Mouse (Mus musculus): Measurements from ENCODE around the gene Sbf2. TPM values are rescaled to one million over a fixed set of nuclear protein-coding genes. Genes with fewer than 3 reads are reported as not detected.

Sbf2 gene
- total and polyA plus RNA-seq, 3 experiments: 1.3 to 4.4 TPM; not detected in 1

- peaks cover 5 to 6% of the 10 kb centered on the region in 2 experiments for H3K36me3 ChIP-seq (ENCODE audit: control insufficient read depth in 1 of 2, insufficient read depth in 2 of 2, low read length in 2 of 2)
- H3K27me3 ChIP-seq (ENCODE audit: control insufficient read depth in 1 of 2, insufficient read depth in 2 of 2, low read length in 2 of 2): no peaks in the 10 kb centered on the region
- no peaks in the 10 kb centered on the region for H3K79me2 ChIP-seq (ENCODE audit: control insufficient read depth, insufficient read depth, low read length, poor library complexity)
- no peak for TF ChIP-seq MXI1 (IDR thresholded peaks at IDR 0.05; ENCODE audit: low read depth, low read length)
- TF ChIP-seq POLR2AphosphoS2 (IDR thresholded peaks at IDR 0.05; ENCODE audit: low read length): no peak
- TF ChIP-seq ZNF384 (IDR thresholded peaks at IDR 0.05; ENCODE audit: low read depth, low read length): no peak
- no peak for TF ChIP-seq ZMIZ1 (IDR thresholded peaks at IDR 0.05; ENCODE audit: low read depth, low read length)
- TF ChIP-seq GATA1 (IDR thresholded peaks at IDR 0.05; ENCODE audit: low read depth, low read length): no peak
- no peak for TF ChIP-seq JUND (IDR thresholded peaks at IDR 0.05; ENCODE audit: low read depth, low read length)
- no peak for TF ChIP-seq MAX (IDR thresholded peaks at IDR 0.05; ENCODE audit: low read length)
- no peak for TF ChIP-seq TCF12 (IDR thresholded peaks at IDR 0.05; ENCODE audit: low read depth, low read length)
- no peak for TF ChIP-seq ELF1 (IDR thresholded peaks at IDR 0.05; ENCODE audit: low read depth, low read length)
- no peak for TF ChIP-seq CHD2 (IDR thresholded peaks at IDR 0.05; ENCODE audit: low read length)
- no peak for TF ChIP-seq POLR2A (IDR thresholded peaks at IDR 0.05; ENCODE audit: control insufficient read depth in 1 of 2, insufficient read depth in 1 of 2, low read depth in 1 of 2, low read length in 2 of 2, poor library complexity in 1 of 2)
- TF ChIP-seq EP300 (IDR thresholded peaks at IDR 0.05; ENCODE audit: low read depth in 1 of 2, low read length in 2 of 2): no peak
- no peak for TF ChIP-seq ZC3H11A (IDR thresholded peaks at IDR 0.05; ENCODE audit: low read depth, low read length)
- TF ChIP-seq E2F4 (IDR thresholded peaks at IDR 0.05; ENCODE audit: borderline replicate concordance, low read depth, low read length): no peak
- TF ChIP-seq CTCF (IDR thresholded peaks at IDR 0.05 in 2 of 3, conservative IDR thresholded peaks at IDR 0.05 in 1 of 3; ENCODE audit: control insufficient read depth in 1 of 3, insufficient read depth in 1 of 3, low read depth in 2 of 3, low read length in 3 of 3, poor library complexity in 1 of 3, severe bottlenecking in 1 of 3): no peak
- TF ChIP-seq SMC3 (IDR thresholded peaks at IDR 0.05; ENCODE audit: low read depth, low read length): no peak
- no peak for TF ChIP-seq MYC (IDR thresholded peaks at IDR 0.05; ENCODE audit: low read depth, low read length)
- no peak for TF ChIP-seq MEF2A (IDR thresholded peaks at IDR 0.05; ENCODE audit: extremely low read depth, insufficient replicate concordance, low read depth, low read length, poor library complexity, severe bottlenecking)
- no peak for TF ChIP-seq KAT2A (conservative IDR thresholded peaks at IDR 0.05; ENCODE audit: low read depth, low read length)
- no peak for TF ChIP-seq RCOR1 (IDR thresholded peaks at IDR 0.05; ENCODE audit: low read depth, low read length)
- no peak overlapping the region for H3K4me3 ChIP-seq (ENCODE audit: control insufficient read depth in 1 of 2, insufficient read depth in 1 of 2, low read depth in 2 of 2, low read length in 2 of 2)
- H3K9me3 ChIP-seq (replicated peaks; ENCODE audit: insufficient read depth, low read length): no peaks in the 10 kb centered on the region
- peaks cover 4 to 9% of the 10 kb centered on the region in 2 experiments; a peak in 2 of 4 replicates for H3K4me1 ChIP-seq (ENCODE audit: control insufficient read depth in 1 of 2, insufficient read depth in 2 of 2, low read length in 2 of 2)
- H3K27ac ChIP-seq (ENCODE audit: control insufficient read depth, low read depth, low read length): no peak overlapping the region
- DNase-seq (ENCODE audit: low read depth, low spot score): no peak
- H3K9ac ChIP-seq (ENCODE audit: control insufficient read depth, low read depth, low read length, poor library complexity, severe bottlenecking): no peak overlapping the region
These were observed 342.9 kb downstream of the Sbf2 start for GRCm38 (mm10) chr7:110271814-110272213.

- H3K27ac ChIP-seq (ENCODE audit: control insufficient read depth, low read depth, low read length): no peak overlapping the region; the same call in 1 of the 2 replicates
- H3K4me3 ChIP-seq (ENCODE audit: control insufficient read depth in 1 of 2, insufficient read depth in 1 of 2, low read depth in 2 of 2, low read length in 2 of 2): no peak overlapping the region
These were observed 344.3 kb downstream of the Sbf2 start for GRCm38 (mm10) chr7:110270455-110270854.

More at GRCm38 (mm10) chr7:110270455-110270854, 344.3 kb downstream of the Sbf2 start:
- no peaks in the 10 kb centered on the region for H3K79me2 ChIP-seq (ENCODE audit: control insufficient read depth, insufficient read depth, low read length, poor library complexity)
- H3K9me3 ChIP-seq (replicated peaks; ENCODE audit: insufficient read depth, low read length): no peaks in the 10 kb centered on the region
- H3K9ac ChIP-seq (ENCODE audit: control insufficient read depth, low read depth, low read length, poor library complexity, severe bottlenecking): no peak overlapping the region
- peaks cover 5 to 9% of the 10 kb centered on the region in 2 experiments for H3K36me3 ChIP-seq (ENCODE audit: control insufficient read depth in 1 of 2, insufficient read depth in 2 of 2, low read length in 2 of 2)
- no peak for TF ChIP-seq ZC3H11A (IDR thresholded peaks at IDR 0.05; ENCODE audit: low read depth, low read length)
- no peaks in the 10 kb centered on the region for H3K27me3 ChIP-seq (ENCODE audit: control insufficient read depth in 1 of 2, insufficient read depth in 2 of 2, low read length in 2 of 2)
- H3K4me1 ChIP-seq (ENCODE audit: control insufficient read depth in 1 of 2, insufficient read depth in 2 of 2, low read length in 2 of 2): peaks cover 4 to 9% of the 10 kb centered on the region in 2 experiments; a peak in 2 of 4 replicates
- no peak for DNase-seq (ENCODE audit: low read depth, low spot score)
